Mouse (Mus musculus): ENCODE data around the gene Smco3. TPM values are rescaled to one million over a fixed set of nuclear protein-coding genes. Genes with fewer than 3 reads are reported as not detected.

Smco3 gene
- polyA plus RNA-seq, 1 experiment from 2014 or later = 1.6 TPM

GRCm38 (mm10) chr6:136828681-136829080, 6.6 kb downstream of the Smco3 start:
- H3K4me1 ChIP-seq (ENCODE audit: insufficient read depth) = no peaks in the 10 kb centered on the region
- peak overlapping the region; percentile 100 for H3K4me3 ChIP-seq (ENCODE audit: low read depth, low read length)
- no peak for DNase-seq
- TF ChIP-seq CTCF (IDR thresholded peaks at IDR 0.05; ENCODE audit: low read depth) = no peak
- no peaks in the 10 kb centered on the region for H3K9me3 ChIP-seq (ENCODE audit: low read depth, low read length)
- peak overlapping the region; percentile 58 for H3K27ac ChIP-seq (ENCODE audit: low read depth)
- no peak for ATAC-seq (ENCODE audit: insufficient read depth)
- H3K27me3 ChIP-seq (ENCODE audit: insufficient read depth, low read length) = no peaks in the 10 kb centered on the region
- peak overlapping the region; percentile 52 for H3K9ac ChIP-seq
- WGBS = 32% methylated on average over 4 of the region's 4 CpGs
- H3K36me3 ChIP-seq (ENCODE audit: insufficient read depth) = peaks cover 21% of the 10 kb centered on the region
- H3K4me2 ChIP-seq = peak overlapping the region; percentile 66

GRCm38 (mm10) chr6:136827881-136828561, 7.2 kb downstream of the Smco3 start, which contains the start of gene Wbp11:
TSS of gene Wbp11 (minus strand) at chr6:136828233.
- Histone ChIP-seq H3K4me1 (ENCODE audit: insufficient read depth) (no peaks in the 10 kb centered on the region), H3K36me3 (ENCODE audit: insufficient read depth) (peaks cover 23% of the 10 kb centered on the region), H3K4me3 (ENCODE audit: low read depth, low read length) (peak within 1 kb of the TSS; percentile 100), H3K9me3 (ENCODE audit: low read depth, low read length) (no peaks in the 10 kb centered on the region), H3K27me3 (ENCODE audit: insufficient read depth, low read length) (no peaks in the 10 kb centered on the region), H3K9ac (peak within 1 kb of the TSS; percentile 99), H3K27ac (ENCODE audit: low read depth) (peak within 1 kb of the TSS; percentile 91), H3K4me2 (peak within 1 kb of the TSS; percentile 66)
- DNase-seq (peak; percentile 98), ATAC-seq (ENCODE audit: insufficient read depth) (peak; percentile 100)
- peak; percentile 47; the same call in 1 of the 2 replicates for TF ChIP-seq CTCF (IDR thresholded peaks at IDR 0.05; ENCODE audit: low read depth)
- under 1% methylated on average over 45 of the region's 45 CpGs for WGBS

- Histone ChIP-seq H3K36me3 (ENCODE audit: insufficient read depth) (peaks cover 28% of the 10 kb centered on the region), H3K27me3 (ENCODE audit: insufficient read depth, low read length) (no peaks in the 10 kb centered on the region), H3K9me3 (ENCODE audit: low read depth, low read length) (no peaks in the 10 kb centered on the region), H3K4me3 (ENCODE audit: low read depth, low read length) (peak within 1 kb of the TSS; percentile 100), H3K4me1 (ENCODE audit: insufficient read depth) (no peaks in the 10 kb centered on the region), H3K4me2 (peak within 1 kb of the TSS; percentile 66), H3K27ac (ENCODE audit: low read depth) (peak within 1 kb of the TSS; percentile 91), H3K9ac (peak within 1 kb of the TSS; percentile 99)
- peak; percentile 11; the same call in 1 of the 2 replicates for ATAC-seq (ENCODE audit: insufficient read depth)
- WGBS = under 1% methylated on average over 34 of the region's 34 CpGs
- no peak for DNase-seq
- TF ChIP-seq CTCF (IDR thresholded peaks at IDR 0.05; ENCODE audit: low read depth) = no peak
These were observed 7.8 kb downstream of the Smco3 start, which contains the start of gene BC049715 for GRCm38 (mm10) chr6:136827516-136827880. TSS of gene BC049715 (plus strand) at chr6:136827626.

GRCm38 (mm10) chr6:136827116-136827515, 8.1 kb downstream of the Smco3 start:
- DNase-seq (no peak), ATAC-seq (ENCODE audit: insufficient read depth) (no peak)
- WGBS = 14% methylated on average over 7 of the region's 7 CpGs
- peak overlapping the region; percentile 60 for H3K4me2 ChIP-seq
- no peaks in the 10 kb centered on the region for H3K4me1 ChIP-seq (ENCODE audit: insufficient read depth)
- peak overlapping the region; percentile 100 for H3K4me3 ChIP-seq (ENCODE audit: low read depth, low read length)
- H3K9ac ChIP-seq = peak overlapping the region; percentile 99
- peak overlapping the region; percentile 91; the same call in 1 of the 2 replicates for H3K27ac ChIP-seq (ENCODE audit: low read depth)
- TF ChIP-seq CTCF (IDR thresholded peaks at IDR 0.05; ENCODE audit: low read depth) = no peak
- H3K9me3 ChIP-seq (ENCODE audit: low read depth, low read length) = no peaks in the 10 kb centered on the region
- H3K36me3 ChIP-seq (ENCODE audit: insufficient read depth) = peaks cover 32% of the 10 kb centered on the region
- H3K27me3 ChIP-seq (ENCODE audit: insufficient read depth, low read length) = no peaks in the 10 kb centered on the region

GRCm38 (mm10) chr6:136824987-136825386, 10.3 kb downstream of the Smco3 start:
- Histone ChIP-seq H3K27me3 (ENCODE audit: insufficient read depth, low read length) (no peaks in the 10 kb centered on the region), H3K9me3 (ENCODE audit: low read depth, low read length) (no peaks in the 10 kb centered on the region), H3K9ac (no peak overlapping the region; the same call in 1 of the 2 replicates), H3K4me3 (ENCODE audit: low read depth, low read length) (no peak overlapping the region), H3K36me3 (ENCODE audit: insufficient read depth) (peaks cover 53% of the 10 kb centered on the region), H3K4me2 (no peak overlapping the region), H3K27ac (ENCODE audit: low read depth) (no peak overlapping the region), H3K4me1 (ENCODE audit: insufficient read depth) (no peaks in the 10 kb centered on the region)
- WGBS = 90% methylated on average over 8 of the region's 8 CpGs
- ATAC-seq (ENCODE audit: insufficient read depth) (no peak), DNase-seq (no peak)
- no peak for TF ChIP-seq CTCF (IDR thresholded peaks at IDR 0.05; ENCODE audit: low read depth)

GRCm38 (mm10) chr6:136821086-136821485, 14.2 kb downstream of the Smco3 start:
- no peaks in the 10 kb centered on the region for H3K27me3 ChIP-seq (ENCODE audit: insufficient read depth, low read length)
- H3K4me3 ChIP-seq (ENCODE audit: low read depth, low read length) = no peak overlapping the region
- no peak overlapping the region for H3K4me2 ChIP-seq
- peaks cover 92% of the 10 kb centered on the region for H3K36me3 ChIP-seq (ENCODE audit: insufficient read depth)
- TF ChIP-seq CTCF (IDR thresholded peaks at IDR 0.05; ENCODE audit: low read depth) = no peak
- DNase-seq = no peak
- no peak overlapping the region for H3K27ac ChIP-seq (ENCODE audit: low read depth)
- ATAC-seq (ENCODE audit: insufficient read depth) = no peak
- no peaks in the 10 kb centered on the region for H3K4me1 ChIP-seq (ENCODE audit: insufficient read depth)
- no peak overlapping the region for H3K9ac ChIP-seq
- no peaks in the 10 kb centered on the region for H3K9me3 ChIP-seq (ENCODE audit: low read depth, low read length)
- 94% methylated on average over 18 of the region's 18 CpGs for WGBS

- Histone ChIP-seq H3K9me3 (ENCODE audit: low read depth, low read length) (no peaks in the 10 kb centered on the region), H3K27me3 (ENCODE audit: insufficient read depth, low read length) (no peaks in the 10 kb centered on the region), H3K4me2 (no peak overlapping the region), H3K4me1 (ENCODE audit: insufficient read depth) (no peaks in the 10 kb centered on the region), H3K36me3 (ENCODE audit: insufficient read depth) (peaks cover 94% of the 10 kb centered on the region), H3K27ac (ENCODE audit: low read depth) (no peak overlapping the region), H3K4me3 (ENCODE audit: low read depth, low read length) (no peak overlapping the region), H3K9ac (no peak overlapping the region)
- no peak for TF ChIP-seq CTCF (IDR thresholded peaks at IDR 0.05; ENCODE audit: low read depth)
- WGBS = 94% methylated on average over 21 of the region's 21 CpGs
- no peak for DNase-seq
- ATAC-seq (ENCODE audit: insufficient read depth) = no peak
These were observed 14.9 kb downstream of the Smco3 start for GRCm38 (mm10) chr6:136820381-136820780.
